Mouse (Mus musculus) embryo, embryonic 11 days (tissue): ENCODE measurements around the gene Hebp1.

Source experiments
- DNase-seq: peaks from one replicate; pipeline ENCODE4 v3.0.0-alpha.2; 2015

Gene Hebp1

DNA sequence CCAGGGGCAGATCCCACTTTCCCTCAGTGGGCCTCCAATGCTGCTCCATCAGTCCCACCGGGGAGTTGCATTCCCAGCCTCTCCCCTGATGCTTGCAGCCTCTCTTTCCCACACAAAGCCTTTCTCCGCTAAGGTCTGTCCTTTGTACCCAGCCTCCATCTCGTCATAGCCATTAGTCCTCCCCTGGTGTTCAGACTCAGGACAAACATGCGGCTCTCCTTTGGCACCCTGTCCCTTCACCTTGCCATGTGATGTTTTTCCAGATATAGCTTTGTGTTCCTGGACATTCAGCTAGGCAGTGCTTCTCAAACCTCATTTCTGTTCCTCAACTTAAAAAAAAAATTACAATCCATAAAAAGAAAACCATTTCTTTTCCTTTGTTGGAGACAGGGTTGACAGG lies 39.3 kb downstream of the Hebp1 start:
- no peak for DNase-seq

DNA sequence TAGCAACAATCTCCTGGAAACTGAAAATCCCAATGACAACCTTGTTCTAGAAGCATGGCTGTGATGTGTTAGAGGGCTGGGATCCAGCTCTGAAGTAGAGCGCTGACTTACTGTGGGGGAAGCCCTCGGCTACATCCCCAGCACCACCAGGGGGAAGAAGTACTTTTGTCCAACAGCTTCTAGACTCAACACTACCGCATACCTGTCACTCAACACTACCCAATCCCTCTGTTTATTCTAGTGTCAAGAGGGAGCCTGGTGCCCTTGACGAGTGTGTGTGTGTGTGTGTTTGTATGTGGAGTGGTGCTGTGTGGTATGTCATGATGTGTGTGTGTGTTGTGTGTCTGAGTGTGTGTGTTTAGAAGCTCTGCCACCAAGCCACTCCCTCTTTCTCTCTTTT lies 40.3 kb downstream of the Hebp1 start:
- no peak for DNase-seq

DNA sequence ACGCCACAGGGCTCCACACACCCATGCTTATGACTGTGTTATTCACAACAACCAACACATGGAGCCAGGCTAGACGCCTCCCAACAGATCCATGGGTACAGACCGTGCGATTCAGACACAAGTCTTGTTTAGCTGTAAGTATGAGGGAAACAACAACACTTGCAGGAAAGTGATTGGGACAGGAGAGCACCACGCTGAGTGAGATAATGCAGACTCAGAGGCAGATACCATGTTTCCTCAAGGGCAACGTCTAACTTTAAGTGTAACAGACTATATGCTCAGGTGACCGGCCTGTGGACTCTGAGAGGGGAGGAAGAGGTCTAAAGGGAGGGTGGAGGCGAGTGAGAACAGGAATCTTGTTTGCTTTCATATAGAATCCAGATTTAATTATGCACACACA lies 41.2 kb downstream of the Hebp1 start:
- DNase-seq = no peak

DNA sequence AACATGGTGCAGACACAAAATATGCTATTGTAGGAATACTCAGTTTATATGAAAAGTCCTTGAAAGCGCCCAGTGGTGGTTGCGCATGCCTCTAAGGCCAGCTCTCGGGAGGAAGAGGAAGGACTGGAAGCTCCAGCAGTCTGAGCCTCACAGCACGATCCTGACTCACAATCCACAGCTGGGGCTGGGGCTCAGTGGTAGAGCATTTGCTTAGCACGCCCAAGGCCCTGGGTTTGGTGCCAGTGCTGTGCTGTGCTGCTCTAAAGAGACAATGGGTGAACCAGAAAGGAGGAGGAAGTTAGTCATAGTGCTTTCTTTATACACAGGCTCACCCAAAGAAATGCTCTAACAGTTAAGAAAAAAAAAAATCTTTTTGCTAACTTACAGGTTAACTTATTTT lies 44.1 kb downstream of the Hebp1 start:
- no peak for DNase-seq

DNA sequence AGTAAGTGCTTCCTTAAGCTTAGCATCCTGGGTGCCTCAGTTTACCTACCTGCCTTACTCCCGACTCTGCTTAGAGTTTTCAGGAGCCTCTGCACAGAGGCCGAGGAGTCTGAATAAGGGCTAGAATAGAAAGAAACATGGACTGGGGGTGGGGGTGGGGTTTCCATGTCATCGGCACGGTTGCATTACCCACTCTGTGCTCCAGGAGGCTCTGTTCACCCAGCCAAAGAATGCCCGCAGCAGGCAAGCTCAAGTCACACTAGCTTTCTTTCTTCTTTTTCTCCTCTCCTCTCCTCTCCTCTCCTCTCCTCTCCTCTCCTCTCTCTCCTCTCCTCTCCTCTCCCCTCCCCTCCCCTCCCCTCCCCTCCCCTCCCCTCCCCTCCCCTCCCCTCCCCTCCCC lies 47.5 kb downstream of the Hebp1 start:
- DNase-seq = peak; percentile 61

DNA sequence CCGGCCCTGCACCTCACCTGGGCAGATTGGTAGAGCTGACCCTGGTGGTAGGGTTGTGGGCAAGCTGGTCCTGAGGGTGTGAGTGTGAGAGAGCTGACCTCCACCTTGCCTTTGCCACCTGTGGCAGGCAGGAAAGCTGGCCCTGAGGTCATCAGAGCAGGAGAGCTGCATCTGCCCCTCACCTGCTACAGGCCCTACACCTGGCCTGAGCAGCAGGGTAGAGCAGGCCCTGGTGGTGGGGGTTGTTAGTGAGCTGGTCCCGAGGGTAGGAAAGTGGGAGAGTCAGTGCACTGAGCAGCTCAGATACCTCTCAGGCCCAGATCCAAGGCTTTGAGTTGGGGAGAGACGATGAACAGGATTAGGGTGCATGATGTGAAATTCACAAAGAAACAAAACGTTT lies 48.1 kb downstream of the Hebp1 start:
- no peak for DNase-seq

DNA sequence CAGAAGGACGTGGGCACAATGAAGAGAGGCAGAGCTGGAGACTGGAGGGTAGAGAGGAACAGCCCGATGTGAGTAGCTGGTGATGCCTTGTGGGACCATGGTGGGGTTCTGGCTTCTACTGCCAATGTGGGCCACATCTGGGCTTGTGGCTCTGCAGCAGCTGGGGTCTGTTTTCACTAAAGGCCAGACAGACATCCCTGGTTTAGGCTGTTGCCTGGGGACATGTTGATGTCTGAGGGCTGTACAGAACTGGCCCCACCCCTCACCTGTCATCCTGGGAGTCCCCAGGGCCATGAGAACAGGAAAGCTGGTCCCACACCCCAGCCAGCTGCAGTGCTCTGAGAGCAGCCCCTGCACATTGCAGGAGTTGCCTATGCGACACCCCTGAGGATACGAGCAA lies 48.6 kb downstream of the Hebp1 start:
- no peak for DNase-seq

DNA sequence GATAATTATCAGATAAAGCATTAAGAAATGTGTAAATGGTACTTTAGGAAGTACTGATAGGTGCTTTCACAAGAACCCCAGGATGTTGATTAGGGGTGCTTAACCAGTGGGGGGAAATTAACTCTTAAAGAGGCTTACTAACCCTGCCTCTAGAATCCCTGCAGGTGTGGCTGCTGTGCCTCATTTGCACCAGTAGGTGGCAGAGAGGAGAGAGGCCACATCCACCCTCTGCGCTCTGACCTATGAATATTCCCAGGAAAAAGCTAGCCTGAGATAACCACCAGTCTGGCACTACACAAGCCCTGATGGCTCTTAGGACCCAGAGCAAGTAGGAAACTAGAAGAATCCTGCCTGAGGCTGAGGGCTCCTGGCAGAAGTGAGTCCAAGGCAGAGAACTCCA lies 49.3 kb downstream of the Hebp1 start:
- peak; percentile 53 for DNase-seq

DNA sequence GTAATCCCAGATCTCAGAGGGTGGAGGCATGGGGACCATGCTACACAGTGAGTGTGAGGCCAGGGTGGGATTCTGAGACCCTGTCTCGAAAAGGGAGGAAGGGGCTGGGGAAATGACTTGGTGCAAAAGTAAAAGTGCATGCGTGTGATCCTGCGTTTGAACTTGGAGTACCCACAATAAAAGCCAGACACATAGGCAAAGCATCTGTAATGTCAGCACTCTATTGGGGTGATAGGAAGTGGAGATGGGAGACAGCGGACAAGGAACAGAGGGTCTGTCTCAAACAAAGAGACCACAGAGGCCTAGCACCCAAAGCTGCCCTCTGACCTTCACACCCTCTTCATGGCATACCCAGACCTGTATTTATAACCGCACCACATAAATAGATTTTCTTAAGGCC lies 51.8 kb downstream of the Hebp1 start:
- DNase-seq = no peak

DNA sequence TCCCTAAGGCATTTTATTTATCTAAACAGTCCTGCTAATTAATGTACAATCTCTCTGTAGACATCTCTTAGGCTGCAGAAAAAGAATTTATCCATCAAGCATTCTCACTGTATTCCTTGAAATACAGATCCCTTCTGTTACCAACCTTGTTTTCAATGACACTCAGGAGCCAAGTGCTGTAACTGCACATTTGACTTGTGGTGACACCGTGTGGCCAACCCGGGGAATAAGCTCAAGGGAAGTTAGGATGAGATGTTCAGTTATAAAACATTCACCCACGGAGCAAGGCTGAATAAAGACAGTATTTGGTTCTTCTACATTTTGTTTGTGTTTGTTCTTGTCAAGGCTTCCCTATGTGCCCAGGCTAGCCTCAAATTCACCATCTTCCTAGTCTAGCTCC lies 53.3 kb downstream of the Hebp1 start:
- DNase-seq = peak; percentile 67

DNA sequence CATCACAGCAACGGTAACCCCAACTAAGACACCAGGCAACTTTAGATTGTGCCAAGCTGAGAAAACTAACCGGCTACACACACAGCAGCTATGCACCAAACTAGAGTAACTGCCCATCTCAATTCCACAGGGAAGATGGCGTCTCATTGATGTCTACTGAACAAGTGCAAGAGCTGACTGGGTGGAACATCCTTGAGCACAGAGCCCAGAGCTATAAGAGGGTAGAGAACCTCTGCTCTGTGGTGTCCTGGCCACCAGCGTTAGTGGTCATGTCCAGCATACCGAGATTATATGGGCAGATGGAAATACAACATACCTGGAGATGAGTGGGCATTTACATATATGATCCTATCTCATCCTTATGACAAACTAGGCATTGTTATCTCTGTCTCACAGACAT lies 54.7 kb downstream of the Hebp1 start:
- no peak for DNase-seq

DNA sequence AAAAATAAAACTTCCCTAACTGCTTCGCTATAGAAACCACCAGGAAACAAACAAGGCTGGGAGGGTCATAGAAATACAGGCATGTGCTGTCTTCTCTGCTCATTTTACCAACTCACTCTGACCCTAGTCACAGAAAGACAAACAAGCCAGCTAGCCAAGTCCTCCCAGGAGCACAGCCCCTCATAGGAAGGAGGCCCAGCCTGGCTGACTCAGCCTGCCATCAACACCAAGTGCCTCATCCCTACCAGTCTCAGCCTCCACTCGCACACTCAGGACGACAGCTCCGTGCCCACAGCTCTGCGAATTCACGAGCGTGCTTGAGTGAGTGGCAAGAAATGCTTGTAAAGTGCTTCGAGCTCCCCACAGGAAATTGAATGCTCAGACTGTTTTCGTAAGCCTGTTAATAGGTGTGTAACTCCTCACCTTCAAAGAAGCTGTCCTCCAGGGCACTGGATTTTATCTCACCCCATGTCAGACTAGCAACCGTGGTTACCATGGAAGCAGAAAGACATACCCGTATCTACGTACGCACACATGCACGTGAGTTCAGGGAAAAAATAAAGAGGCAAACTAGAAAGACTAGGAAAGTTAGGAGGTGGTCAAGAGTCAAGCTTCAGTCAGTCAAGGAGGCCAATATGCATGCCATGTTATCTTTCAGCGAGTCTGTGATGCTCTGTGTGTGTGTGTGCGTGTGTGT lies 56.2 kb downstream of the Hebp1 start:
- no peak for DNase-seq

DNA sequence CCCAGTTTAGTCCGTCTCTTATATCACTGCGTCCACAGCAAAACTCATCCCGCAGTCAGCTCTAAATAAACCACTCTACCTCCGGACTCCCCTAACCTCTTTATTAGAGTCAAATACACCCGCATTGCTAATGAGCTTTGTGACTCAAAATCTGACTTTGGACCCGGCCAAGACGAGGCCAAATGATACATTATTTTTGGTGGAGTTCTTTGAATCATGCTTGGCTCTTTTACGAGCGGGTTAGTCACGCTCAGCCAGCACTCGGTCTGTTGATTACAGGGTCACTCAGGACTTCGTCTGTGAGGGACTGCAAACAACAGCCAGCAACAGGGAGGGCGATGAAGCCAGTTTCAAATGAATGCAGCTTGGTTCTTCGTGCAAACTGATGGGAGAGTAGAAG lies 59.1 kb downstream of the Hebp1 start:
- DNase-seq = peak; percentile 27

DNA sequence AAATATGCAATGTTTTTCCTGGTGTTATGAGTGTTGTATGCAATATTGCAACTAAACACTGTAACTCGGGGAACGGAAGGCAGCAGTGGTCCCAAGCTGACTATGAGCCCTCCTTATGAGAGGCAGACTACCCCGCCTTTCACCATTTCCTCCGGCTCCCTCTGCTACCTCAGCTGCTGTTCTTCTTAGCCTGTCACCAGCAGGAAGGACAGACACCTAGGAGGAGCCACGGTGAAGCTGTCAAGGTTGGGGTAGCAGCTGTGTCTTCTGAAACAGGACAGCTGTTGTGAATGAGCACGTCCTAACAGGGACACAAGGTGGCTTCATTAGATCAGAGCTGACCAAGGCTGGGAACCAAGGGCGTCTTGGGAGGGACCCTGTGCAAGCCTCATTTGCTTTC lies 59.6 kb downstream of the Hebp1 start:
- DNase-seq = peak; percentile 25

DNA sequence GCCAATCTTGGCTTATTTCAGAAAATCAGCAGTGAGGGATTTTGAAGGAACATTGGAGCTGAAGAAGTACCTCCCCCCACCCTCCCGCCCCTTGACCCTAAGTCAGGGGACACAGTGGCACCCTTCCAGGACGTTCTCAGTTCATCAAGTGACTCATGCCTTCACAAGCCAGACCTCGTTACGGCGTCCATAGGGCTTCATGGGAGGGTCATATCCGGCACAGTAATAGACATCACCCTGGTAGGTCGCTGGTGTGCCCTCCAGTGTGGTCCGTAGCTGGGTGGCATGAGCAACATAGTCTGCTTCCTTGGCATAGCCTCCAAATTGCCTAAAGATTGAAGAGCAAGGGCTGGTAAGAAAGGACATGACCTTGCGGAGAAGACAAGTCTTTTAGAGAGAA lies 60.1 kb downstream of the Hebp1 start:
- no peak for DNase-seq

DNA sequence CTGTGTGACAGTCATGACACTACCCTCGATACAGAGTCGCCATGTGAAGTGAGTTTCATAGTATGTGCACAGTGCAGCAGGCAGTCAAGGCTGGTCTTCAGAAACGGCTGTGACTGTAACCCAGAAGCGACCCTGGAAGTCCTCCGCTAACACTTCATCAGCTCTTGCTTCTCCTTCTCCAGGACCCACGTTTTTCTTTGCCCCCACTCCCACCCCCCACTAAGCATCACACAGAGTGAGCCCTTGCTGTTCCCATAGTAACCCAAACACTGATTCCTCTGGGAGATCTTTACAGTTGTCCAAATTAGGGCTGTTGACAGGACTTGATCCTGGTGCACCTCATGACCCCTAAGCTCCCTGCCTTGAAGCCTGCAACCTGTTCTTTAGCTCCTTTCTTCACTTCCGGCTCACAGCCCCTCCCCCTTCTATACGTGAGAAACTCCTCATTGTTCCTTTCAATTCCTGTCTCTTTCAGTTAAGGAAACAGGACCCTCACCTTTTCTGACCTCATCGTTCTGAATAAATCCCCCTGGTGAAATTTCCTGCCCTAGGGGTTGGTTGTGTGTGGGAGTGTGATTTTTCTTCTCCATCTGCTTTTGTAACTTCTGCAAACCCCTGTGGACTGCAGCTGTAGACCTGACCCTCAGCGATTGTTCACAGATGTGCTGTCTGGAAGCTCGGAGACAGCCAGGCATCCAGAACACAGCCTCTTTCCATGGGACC lies 61.2 kb downstream of the Hebp1 start:
- DNase-seq = peak; percentile 62

DNA sequence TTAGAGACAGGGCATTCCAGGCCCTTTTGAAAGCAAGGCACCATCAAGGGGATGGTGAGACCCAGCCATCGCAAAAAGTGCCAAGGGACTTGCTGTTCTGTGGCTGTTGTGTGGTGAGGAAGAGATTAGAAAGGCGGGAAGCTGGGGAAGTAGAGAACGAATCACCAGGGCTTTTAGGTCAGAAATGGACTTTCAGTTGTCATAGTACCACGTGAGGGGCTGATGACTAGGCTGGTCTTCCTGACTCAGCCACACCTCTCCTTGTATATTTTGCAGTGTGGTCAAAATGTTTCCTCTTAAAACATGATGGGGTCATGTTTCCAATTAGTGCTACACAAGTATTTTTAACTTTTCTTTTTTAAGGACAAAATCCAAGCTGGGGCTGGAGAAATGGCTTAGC lies 62.1 kb downstream of the Hebp1 start:
- DNase-seq = no peak

DNA sequence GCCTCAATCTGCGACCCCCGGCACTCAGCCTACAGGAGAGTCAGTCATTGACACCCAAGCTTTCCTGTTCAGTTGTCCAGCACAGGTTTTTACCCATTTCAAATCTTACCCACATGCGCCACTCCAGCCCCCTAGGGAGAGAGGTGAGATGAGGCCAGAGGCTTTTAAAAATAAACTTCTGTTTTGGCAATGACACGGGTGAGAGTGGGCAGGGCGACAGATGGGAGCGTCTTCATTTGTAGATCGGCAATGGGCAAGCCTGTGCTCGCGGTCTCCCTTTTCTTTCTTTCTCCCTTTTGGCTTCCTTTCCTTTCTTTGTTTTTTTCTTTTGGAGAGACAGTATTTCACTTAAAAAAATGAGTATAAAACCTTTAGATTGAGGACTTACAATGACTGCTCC lies 64.3 kb downstream of the Hebp1 start:
- DNase-seq = no peak

DNA sequence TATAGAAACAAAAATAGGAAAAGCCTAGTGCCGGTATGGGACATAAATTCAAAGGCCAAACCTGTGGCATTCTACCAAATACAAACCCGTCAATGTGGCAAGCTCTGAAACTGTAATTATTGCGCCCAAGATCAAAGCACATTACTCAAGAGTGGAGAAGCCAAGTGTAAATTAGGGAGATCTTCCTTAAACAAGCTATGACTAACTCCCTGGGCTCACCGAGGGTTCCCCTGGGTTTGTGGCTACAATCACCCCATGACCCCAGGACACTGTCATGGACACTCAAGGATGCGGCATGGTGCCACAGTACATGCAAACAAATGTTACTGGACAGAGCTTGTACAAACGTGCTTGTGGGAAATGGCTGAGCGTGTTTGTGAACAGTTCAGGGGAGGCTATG lies 64.7 kb downstream of the Hebp1 start:
- no peak for DNase-seq

DNA sequence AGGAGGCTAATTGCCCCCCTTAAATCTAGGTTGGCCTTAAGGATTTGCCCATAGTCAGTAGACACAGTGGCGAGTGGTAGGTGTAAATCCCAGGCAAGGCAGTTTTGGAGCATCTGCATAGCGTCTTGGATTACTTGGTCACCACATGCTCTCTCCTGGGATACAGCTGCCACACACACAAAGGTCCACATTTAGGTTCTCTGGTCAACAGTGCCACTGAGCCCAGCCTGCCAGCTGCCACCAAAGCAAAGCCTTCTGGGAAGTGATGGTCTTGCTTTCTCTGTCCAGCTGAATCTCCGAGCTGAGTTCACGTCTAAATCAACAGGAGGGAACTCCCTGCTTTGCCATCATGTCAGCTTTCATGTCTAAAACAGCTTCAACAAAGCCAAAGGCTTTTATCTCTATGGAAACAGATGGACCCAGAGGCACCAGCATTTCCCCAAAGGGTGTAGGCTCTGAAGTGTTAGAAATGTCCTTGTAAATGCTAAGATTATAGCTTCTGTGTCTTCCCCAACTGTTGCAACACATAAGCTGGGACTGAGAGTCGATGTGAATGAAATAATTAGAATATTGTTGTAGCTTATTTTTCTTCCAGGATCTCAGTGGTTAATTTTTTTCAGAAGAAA lies 73.0 kb downstream of the Hebp1 start:
- DNase-seq = no peak

DNA sequence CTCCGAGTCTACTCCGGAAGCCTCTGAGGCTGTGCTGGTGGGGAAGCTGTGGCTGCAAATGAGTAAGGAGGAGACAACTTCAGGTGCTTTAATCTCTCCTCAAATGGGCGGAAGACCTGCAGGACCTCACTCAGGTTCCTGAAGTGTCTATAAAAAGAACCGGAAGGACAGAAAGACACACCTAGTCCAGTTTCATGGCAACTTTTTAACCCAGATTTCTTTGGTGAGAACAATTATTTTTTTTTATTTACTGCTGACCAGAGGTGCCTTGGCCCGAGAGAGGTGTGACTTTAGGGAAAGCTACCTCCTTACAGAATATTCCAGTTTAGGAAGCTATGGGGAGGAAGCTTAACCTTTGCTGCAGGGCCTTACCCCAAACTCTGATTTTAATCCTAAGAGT lies 79.6 kb downstream of the Hebp1 start, which contains the start of gene Gprc5d:
Gene Gprc5d, minus strand, starts transcription at position 101 of the 400 bp plus-strand sequence.
- DNase-seq = no peak

DNA sequence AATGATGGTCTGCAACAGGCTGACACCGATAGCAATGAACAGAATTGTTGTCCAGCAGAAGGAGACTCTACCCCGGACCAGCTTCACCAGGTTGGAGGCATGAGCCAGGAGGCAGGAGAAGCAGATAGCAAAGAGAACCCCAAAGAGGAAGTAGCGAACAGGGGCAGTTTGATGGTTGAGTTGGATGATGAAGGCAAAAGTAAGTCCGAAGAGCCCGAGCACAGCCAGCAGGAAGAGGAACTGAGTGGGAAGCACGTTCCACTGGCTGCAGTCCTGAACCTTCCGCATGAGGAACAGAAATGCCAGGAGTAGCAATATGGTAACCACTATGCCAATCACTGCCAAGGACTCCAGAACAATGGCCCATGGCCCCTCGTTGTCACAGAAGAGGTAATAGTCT lies 81.3 kb downstream of the Hebp1 start:
- no peak for DNase-seq

DNA sequence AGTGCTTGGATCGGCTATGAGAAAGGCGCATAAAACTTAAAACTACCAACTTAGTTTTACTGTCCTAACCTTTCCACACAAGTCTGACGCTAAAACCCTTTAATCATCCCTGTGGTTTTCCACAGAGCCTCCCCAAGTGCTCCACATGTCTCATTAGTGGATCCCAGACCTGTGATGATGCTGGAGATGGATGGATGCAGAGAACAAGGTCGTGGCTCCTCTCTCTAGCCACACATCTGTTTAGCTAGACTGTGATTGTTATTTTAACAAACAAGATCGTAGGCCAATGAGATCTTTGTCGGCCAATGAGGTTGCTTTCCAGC lies 84.7 kb downstream of the Hebp1 start:
- no peak for DNase-seq

DNA sequence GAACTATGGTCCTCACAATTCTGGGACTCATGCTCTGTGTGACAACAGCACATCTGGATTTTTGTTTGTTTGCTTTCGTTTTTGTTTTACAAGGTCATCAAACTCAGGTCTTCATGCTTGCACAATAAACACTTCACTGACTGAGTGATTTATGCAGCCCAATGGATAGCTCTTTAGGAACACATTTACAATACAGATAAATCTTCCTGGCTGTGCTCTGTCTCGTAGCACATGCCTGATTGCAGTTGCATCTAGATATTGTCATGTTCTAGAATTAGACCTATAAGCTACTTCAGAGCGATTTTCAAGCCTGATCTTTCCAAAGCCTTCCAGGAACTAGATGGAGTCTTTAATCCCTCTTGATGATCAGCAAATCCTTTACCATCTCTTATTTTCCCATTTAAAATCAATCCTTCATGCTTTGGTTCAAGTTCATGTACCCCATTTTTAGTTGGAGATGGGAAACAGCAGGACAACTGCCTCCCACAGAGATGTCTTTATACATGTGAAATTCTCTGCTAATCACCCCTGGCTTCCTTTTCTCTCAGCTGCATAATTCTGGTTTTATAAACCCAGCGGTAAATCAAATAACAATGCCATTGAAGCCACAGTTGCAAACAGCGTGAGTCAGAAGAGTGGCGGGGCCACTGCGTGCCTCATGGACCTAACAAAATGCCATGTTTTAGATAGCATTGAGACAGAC lies 85.3 kb downstream of the Hebp1 start:
- peak; percentile 62 for DNase-seq
